Mouse (Mus musculus) heart, adult 2 months (tissue): ENCODE data around the gene Oas1g.

Source experiments
- CTCF ChIP-seq: fragments of 200-600 bp; IDR thresholded peaks from 2 replicates; pipeline ENCODE4 v1.8.1; 2022; ENCODE audit warnings: antibody characterized with exemption, mild to moderate bottlenecking, moderate library complexity
- EP300 ChIP-seq: fragments of 200-500 bp; IDR thresholded peaks from 2 replicates; pipeline ENCODE4 v1.6.1; 2011; ENCODE audit warnings: low read depth, low read length, control low read depth; ENCODE audit not compliant: insufficient read depth
- POLR2A ChIP-seq: fragments of 200-500 bp; IDR thresholded peaks from 2 replicates; pipeline ENCODE4 v1.6.1; 2011; ENCODE audit warnings: mild to moderate bottlenecking, low read depth, low read length, control low read depth; ENCODE audit not compliant: insufficient read depth

DNA sequence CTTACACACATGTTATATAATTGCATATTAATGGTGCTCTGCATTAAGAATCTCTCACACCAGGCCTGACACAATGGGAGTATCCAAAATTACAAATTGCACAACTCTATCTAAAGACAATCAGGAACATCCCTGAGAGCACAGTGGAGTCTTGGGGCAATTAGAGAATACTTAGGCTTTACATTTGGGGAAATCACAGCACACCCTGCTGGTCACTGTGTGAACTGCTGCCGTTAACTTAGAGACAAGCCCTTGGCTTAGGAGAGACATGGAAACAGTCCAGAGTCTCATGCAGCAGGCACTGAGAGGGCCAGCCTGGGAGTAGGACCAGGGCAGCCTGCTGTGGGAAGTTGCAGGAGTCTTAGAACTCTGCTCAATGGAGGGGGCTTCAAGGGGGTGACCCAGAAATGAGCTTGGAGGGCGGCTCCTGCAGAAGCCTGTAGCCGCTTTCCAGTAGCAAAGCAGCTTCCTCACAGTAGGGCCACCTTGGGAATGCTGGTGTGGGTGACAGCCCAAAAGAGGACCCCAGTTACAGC lies 37.7 kb downstream of the Oas1g start:
- TF ChIP-seq CTCF, result peak; percentile 71
- no peak for TF ChIP-seq POLR2A
- TF ChIP-seq EP300, result no peak
